Mouse (Mus musculus): ENCODE measurements at regions not wholly inside any gene's neighbourhood (a gene's known extent, or its start where the extent isn't known, plus 50 kb on each side); places are given as distances from the start of the nearest gene placed in this dataset.

DNA sequence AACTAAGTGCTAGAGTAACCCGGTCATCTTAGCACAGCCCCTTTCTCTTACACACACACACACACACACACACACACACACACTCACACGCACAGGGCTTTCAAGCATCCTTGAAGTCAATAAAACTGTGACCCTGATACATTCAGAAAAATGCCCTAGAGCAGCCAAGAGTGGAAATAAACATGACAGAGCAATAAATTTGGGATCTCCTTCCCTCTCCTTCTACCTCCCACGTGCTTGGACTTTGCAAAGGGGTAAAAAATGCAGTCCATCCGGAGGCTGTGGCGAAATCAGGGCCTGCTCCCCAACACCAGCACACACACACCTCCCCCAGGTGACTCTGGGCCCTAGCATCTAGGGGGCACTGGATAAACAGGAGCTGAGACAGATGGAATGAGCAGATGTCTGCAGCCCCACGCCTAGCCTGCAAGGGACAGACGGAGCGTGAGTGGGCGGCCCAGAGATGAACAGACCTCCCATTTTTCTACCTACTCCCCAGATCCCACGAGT is 71.3 kb upstream of the Jarid2 start:
- H3K4me2 ChIP-seq (ENCODE audit: low read depth, low read length) = no peak overlapping the region
- TF ChIP-seq CTCF (IDR thresholded peaks at IDR 0.05; ENCODE audit: low read depth) (no peak), EP300 (IDR thresholded peaks at IDR 0.05; ENCODE audit: low read depth) (no peak)
- DNase-seq (no peak), ATAC-seq (no peak)
- H3K4me1 ChIP-seq (ENCODE audit: insufficient read depth) = peaks cover 26% of the 10 kb centered on the region
- H3K36me3 ChIP-seq (replicated peaks; ENCODE audit: insufficient read depth, low read length) = no peaks in the 10 kb centered on the region
- H3K9me3 ChIP-seq (ENCODE audit: low read length) = no peaks in the 10 kb centered on the region
- H3K9ac ChIP-seq (replicated peaks) = no peak overlapping the region
- H3K4me3 ChIP-seq (ENCODE audit: low read depth, low read length) = no peak overlapping the region
- no peak overlapping the region for H3K27ac ChIP-seq (ENCODE audit: low read depth)
- H3K27me3 ChIP-seq (ENCODE audit: insufficient read depth, low read length) = no peaks in the 10 kb centered on the region
- WGBS (ENCODE audit: insufficient replicate concordance) = 58% methylated on average over 10 of the region's 10 CpGs

DNA sequence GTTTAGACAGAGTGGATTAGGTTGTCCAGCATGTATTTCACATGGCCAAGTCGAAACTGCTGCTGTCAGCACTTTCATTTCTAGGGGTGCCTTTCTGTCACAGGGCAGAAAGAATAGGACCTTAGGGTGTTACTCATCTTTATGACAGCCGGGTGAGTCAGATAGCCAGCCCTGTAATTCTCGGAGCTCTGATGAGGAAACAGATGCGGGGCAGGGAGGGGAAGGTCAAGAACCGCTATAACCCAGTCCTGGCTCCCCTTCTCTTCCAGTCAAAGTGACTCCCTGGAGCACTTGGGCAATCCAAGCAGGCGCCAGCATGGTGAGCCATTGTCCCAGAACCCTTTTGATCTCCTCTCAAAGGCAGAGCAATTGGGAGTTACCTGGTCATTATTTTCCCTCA is 69.4 kb upstream of the Jarid2 start:
- H3K27me3 ChIP-seq (ENCODE audit: insufficient read depth, low read length) = no peaks in the 10 kb centered on the region
- TF ChIP-seq CTCF (IDR thresholded peaks at IDR 0.05; ENCODE audit: low read depth) = no peak
- no peak for TF ChIP-seq EP300 (IDR thresholded peaks at IDR 0.05; ENCODE audit: low read depth)
- peak overlapping the region; percentile 45; the same call in 1 of the 2 replicates for H3K4me2 ChIP-seq (ENCODE audit: low read depth, low read length)
- no peak overlapping the region for H3K27ac ChIP-seq (ENCODE audit: low read depth)
- no peak; the same call in 1 of the 2 replicates for ATAC-seq
- H3K4me1 ChIP-seq (ENCODE audit: insufficient read depth) = peaks cover 36% of the 10 kb centered on the region
- H3K4me3 ChIP-seq (ENCODE audit: low read depth, low read length) = no peak overlapping the region
- 33% methylated on average over 6 of the region's 6 CpGs for WGBS (ENCODE audit: insufficient replicate concordance)
- no peaks in the 10 kb centered on the region for H3K9me3 ChIP-seq (ENCODE audit: low read length)
- no peak for DNase-seq
- no peaks in the 10 kb centered on the region for H3K36me3 ChIP-seq (replicated peaks; ENCODE audit: insufficient read depth, low read length)
- H3K9ac ChIP-seq (replicated peaks) = no peak overlapping the region

DNA sequence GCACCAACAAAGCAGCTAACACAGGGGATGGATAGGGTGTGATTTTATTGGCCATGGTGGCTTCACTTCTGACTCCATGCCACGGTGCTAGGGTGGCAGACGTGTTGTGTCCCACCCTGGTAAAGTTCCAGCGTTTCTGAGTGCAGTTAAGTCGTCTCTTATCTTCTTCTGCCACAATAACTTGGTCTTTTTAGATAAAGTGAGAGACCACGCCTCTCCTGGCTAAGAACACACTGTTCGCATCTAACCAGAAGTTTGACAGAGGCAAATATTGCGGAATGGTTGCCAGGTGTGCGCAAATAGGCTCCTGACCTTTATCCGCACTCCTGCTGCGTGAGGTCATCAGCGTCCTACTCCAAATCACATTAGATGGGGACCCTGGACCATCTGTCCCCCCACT is 66.2 kb upstream of the Jarid2 start:
- H3K4me3 ChIP-seq (ENCODE audit: low read depth, low read length) = no peak overlapping the region

DNA sequence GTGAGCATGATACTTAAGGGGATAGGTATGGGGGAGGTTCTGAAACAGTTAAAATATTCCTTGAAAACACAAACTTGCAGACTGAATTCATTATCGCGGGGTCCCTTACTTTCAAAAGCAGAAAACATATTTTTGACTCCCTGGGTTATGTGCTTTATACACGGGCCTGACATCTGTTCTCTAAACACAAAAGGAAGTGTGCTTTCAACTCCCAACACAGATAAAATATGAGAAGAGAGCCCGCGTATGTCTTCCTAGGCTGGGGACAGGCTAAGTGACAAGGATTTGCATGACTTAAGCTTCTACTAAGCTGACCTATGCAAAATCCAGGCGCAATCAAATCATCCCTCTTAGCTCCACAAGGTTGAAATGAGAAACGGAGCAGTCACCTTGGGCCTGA is 65.5 kb upstream of the Jarid2 start:
- WGBS (ENCODE audit: insufficient replicate concordance) = 39% methylated on average over 7 of the region's 7 CpGs
- TF ChIP-seq CTCF (IDR thresholded peaks at IDR 0.05; ENCODE audit: low read depth) = no peak
- no peak for TF ChIP-seq EP300 (IDR thresholded peaks at IDR 0.05; ENCODE audit: low read depth)
- Histone ChIP-seq H3K27me3 (ENCODE audit: insufficient read depth, low read length) (no peaks in the 10 kb centered on the region), H3K4me2 (ENCODE audit: low read depth, low read length) (peak overlapping the region; percentile 63), H3K9me3 (ENCODE audit: low read length) (no peaks in the 10 kb centered on the region), H3K36me3 (replicated peaks; ENCODE audit: insufficient read depth, low read length) (no peaks in the 10 kb centered on the region), H3K4me1 (ENCODE audit: insufficient read depth) (peaks cover 32% of the 10 kb centered on the region), H3K9ac (replicated peaks) (no peak overlapping the region), H3K27ac (ENCODE audit: low read depth) (peak overlapping the region; percentile 74), H3K4me3 (ENCODE audit: low read depth, low read length) (no peak overlapping the region)
- ATAC-seq (no peak), DNase-seq (no peak)

More for the DNA sequence above, 66.2 kb upstream of the Jarid2 start:
- Histone ChIP-seq H3K9me3 (ENCODE audit: low read length) (no peaks in the 10 kb centered on the region), H3K9ac (replicated peaks) (peak overlapping the region; percentile 32; the same call in 1 of the 2 replicates), H3K27ac (ENCODE audit: low read depth) (peak overlapping the region; percentile 74), H3K36me3 (replicated peaks; ENCODE audit: insufficient read depth, low read length) (no peaks in the 10 kb centered on the region), H3K4me2 (ENCODE audit: low read depth, low read length) (peak overlapping the region; percentile 63), H3K27me3 (ENCODE audit: insufficient read depth, low read length) (no peaks in the 10 kb centered on the region), H3K4me1 (ENCODE audit: insufficient read depth) (peaks cover 34% of the 10 kb centered on the region)
- DNase-seq = peak; percentile 68
- ATAC-seq = peak; percentile 95
- WGBS (ENCODE audit: insufficient replicate concordance) = 37% methylated on average over 11 of the region's 11 CpGs
- TF ChIP-seq EP300 (IDR thresholded peaks at IDR 0.05; ENCODE audit: low read depth) (peak; percentile 97), CTCF (IDR thresholded peaks at IDR 0.05; ENCODE audit: low read depth) (no peak)

DNA sequence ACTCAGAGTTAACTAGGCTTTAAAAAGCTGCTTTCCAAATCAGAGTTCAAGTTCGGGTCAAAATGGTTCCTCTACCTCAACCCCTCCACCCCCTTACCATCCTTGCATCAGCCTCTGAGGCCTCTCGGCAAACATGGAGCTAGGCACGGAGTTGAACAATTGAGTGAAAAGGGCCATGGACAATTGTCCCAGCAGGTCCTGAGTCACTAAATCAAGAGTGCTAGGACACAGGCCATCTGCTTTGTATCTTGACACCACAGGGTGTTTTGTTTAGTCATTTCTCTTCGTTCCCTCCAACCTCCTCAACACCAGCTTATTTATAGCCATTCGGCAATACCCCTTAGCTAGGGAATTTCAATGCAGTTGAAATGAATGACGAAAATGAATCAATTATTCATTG is 59.5 kb upstream of the Jarid2 start:
- Histone ChIP-seq H3K9ac (replicated peaks) (no peak overlapping the region), H3K9me3 (ENCODE audit: low read length) (no peaks in the 10 kb centered on the region), H3K36me3 (replicated peaks; ENCODE audit: insufficient read depth, low read length) (no peaks in the 10 kb centered on the region), H3K4me2 (ENCODE audit: low read depth, low read length) (no peak overlapping the region), H3K27me3 (ENCODE audit: insufficient read depth, low read length) (0 out of 2 replicates have a peak, but pooled peaks cover 6% of the 10 kb centered on the region), H3K4me3 (ENCODE audit: low read depth, low read length) (no peak overlapping the region), H3K4me1 (ENCODE audit: insufficient read depth) (0 out of 2 replicates have a peak, but pooled peaks cover 7% of the 10 kb centered on the region), H3K27ac (ENCODE audit: low read depth) (no peak overlapping the region)
- DNase-seq (no peak), ATAC-seq (no peak)
- TF ChIP-seq EP300 (IDR thresholded peaks at IDR 0.05; ENCODE audit: low read depth) (no peak), CTCF (IDR thresholded peaks at IDR 0.05; ENCODE audit: low read depth) (no peak)
- WGBS (ENCODE audit: insufficient replicate concordance) = 80% methylated on average over 6 of the region's 6 CpGs

DNA sequence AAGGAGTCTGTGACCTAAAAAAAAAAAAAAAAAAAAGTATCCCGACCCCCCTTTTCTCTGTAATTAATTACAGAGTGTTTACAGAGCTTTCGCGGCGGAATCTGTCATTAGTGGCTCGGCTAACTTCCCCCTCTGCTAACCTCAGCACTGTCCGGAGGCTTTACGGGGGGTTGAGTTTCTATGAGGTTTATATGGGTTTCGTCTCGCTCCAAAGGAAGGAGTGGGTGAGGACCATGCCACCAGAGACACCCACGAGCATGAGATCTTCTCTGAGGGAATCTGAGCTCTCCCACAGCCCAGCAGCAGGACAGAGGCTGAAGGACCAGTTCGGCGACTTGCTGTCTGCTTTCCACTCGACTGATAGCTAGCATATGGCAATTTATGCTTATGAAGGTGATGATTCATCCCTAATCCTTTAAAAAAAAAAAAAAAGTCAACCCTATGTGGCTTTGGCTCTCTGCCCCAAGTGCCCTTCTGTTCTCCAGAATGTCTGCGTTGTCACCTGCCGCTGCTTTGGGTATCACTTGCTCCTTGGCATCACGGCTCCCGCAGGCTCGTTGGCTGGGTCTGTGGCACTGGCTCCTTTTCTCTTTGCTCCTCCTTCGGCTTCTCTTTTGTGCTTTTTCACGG is 55.8 kb upstream of the Jarid2 start:
- Histone ChIP-seq H3K9me3 (ENCODE audit: low read length) (peaks cover 7% of the 10 kb centered on the region; the same call in 1 of the 2 replicates), H3K27me3 (ENCODE audit: insufficient read depth, low read length) (0 out of 2 replicates have a peak, but pooled peaks cover 10% of the 10 kb centered on the region), H3K4me3 (ENCODE audit: low read depth, low read length) (peak overlapping the region; percentile 7; the same call in 1 of the 2 replicates), H3K4me2 (ENCODE audit: low read depth, low read length) (peak overlapping the region; percentile 62), H3K36me3 (replicated peaks; ENCODE audit: insufficient read depth, low read length) (no peaks in the 10 kb centered on the region), H3K9ac (replicated peaks) (peak overlapping the region; percentile 13; the same call in 1 of the 2 replicates), H3K27ac (ENCODE audit: low read depth) (no peak overlapping the region), H3K4me1 (ENCODE audit: insufficient read depth) (0 out of 2 replicates have a peak, but pooled peaks cover 7% of the 10 kb centered on the region)
- no peak for DNase-seq
- TF ChIP-seq EP300 (IDR thresholded peaks at IDR 0.05; ENCODE audit: low read depth) = no peak
- TF ChIP-seq CTCF (IDR thresholded peaks at IDR 0.05; ENCODE audit: low read depth) = no peak
- 8% methylated on average over 20 of the region's 20 CpGs for WGBS (ENCODE audit: insufficient replicate concordance)
- no peak for ATAC-seq
